Mouse (Mus musculus): ENCODE measurements around the gene Ncaph. TPM values are rescaled to one million over a fixed set of nuclear protein-coding genes. Genes with fewer than 3 reads are reported as not detected.
"Not testable (repeated sequence)": the region's sequence is repeated elsewhere in the genome, so short reads cannot be mapped to it uniquely, and the experiment has no call there.

Ncaph gene
- total RNA-seq, 4 experiments from 2014 or later, result 0.52 to 1.4 (median 0.52) TPM

- DNase-seq (ENCODE audit: low spot score), result not testable (repeated sequence)
Measured at GRCm38 (mm10) chr2:127090151-127090550, 43.6 kb downstream of the Ncaph start.

GRCm38 (mm10) chr2:127086235-127086634 is 47.5 kb downstream of the Ncaph start:
- DNase-seq (ENCODE audit: low spot score), result no peak

- DNase-seq (ENCODE audit: low spot score), result no peak
Measured at GRCm38 (mm10) chr2:127080591-127081218, 53.0 kb downstream of the Ncaph start.

GRCm38 (mm10) chr2:127079881-127080590 is 53.7 kb downstream of the Ncaph start:
- peak; percentile 8 for DNase-seq (ENCODE audit: low spot score)

- not testable (repeated sequence) for DNase-seq (ENCODE audit: low spot score)
Measured at GRCm38 (mm10) chr2:127079066-127079465, 54.7 kb downstream of the Ncaph start.

GRCm38 (mm10) chr2:127077611-127078010 is 56.1 kb downstream of the Ncaph start:
- no peak for DNase-seq (ENCODE audit: low spot score)

- DNase-seq (ENCODE audit: low spot score), result no peak
Measured at GRCm38 (mm10) chr2:127074116-127074515, 59.6 kb downstream of the Ncaph start.

- DNase-seq (ENCODE audit: low spot score), result no peak
Measured at GRCm38 (mm10) chr2:127070879-127071278, 62.9 kb downstream of the Ncaph start.

- peak; percentile 88 for DNase-seq (ENCODE audit: low spot score)
Measured at GRCm38 (mm10) chr2:127070435-127070841, 63.3 kb downstream of the Ncaph start, which contains the start of gene Blvra. TSS of gene Blvra (plus strand) at chr2:127070665.

GRCm38 (mm10) chr2:127069781-127070434 is 63.8 kb downstream of the Ncaph start:
- no peak for DNase-seq (ENCODE audit: low spot score)

GRCm38 (mm10) chr2:127068806-127069205 is 64.9 kb downstream of the Ncaph start:
- DNase-seq (ENCODE audit: low spot score), result no peak

- DNase-seq (ENCODE audit: low spot score), result no peak
Measured at GRCm38 (mm10) chr2:127061471-127061870, 72.3 kb downstream of the Ncaph start.

Other genes starting within 250 kb of the Ncaph start
- gene Sppl2a, start 200.7 kb downstream of the Ncaph start, total RNA-seq (2022), result 10 to 100 TPM; 47.5 to 59.2 (median 53.3) TPM
- 1 to 10 TPM; 5.1 to 5.9 (median 5.7) TPM for gene Ap4e1, start 125.2 kb downstream of the Ncaph start, total RNA-seq (2022)
- 10 to 100 TPM; 15.5 to 21.9 (median 19.3) TPM for gene Blvra, start 63.3 kb downstream of the Ncaph start, total RNA-seq (2022)
- 10 to 100 TPM in 3 of 4 experiments, 1 to 10 TPM in 1; 8.9 to 13.5 (median 13.3) TPM for gene Itpripl1, start 9.5 kb upstream of the Ncaph start, total RNA-seq (2022)
- under 1 TPM in 3 of 4 experiments, not detected in 1; 0.28 to 0.38 (median 0.28) TPM for gene 1810024B03Rik, start 74.3 kb upstream of the Ncaph start, total RNA-seq (2022)
- 10 to 100 TPM; 61.1 to 72.6 (median 67.5) TPM for gene Snrnp200, start 74.4 kb upstream of the Ncaph start, total RNA-seq (2022)
- gene Ciao1, start 113.9 kb upstream of the Ncaph start, total RNA-seq (2022), result 10 to 100 TPM; 57.8 to 73.8 (median 70.6) TPM
- 10 to 100 TPM; 23.9 to 27.7 (median 27.2) TPM for gene Tmem127, start 114.0 kb upstream of the Ncaph start, total RNA-seq (2022)
- 100 to 1,000 TPM; 162 to 173 (median 169) TPM for gene Stard7, start 136.3 kb upstream of the Ncaph start, total RNA-seq (2022)
- gene Dusp2, start 202.2 kb upstream of the Ncaph start, total RNA-seq (2022), result 1 to 10 TPM in 2 of 4 experiments, under 1 TPM in 2; 0.27 to 1.6 (median 0.69) TPM
- gene Astl, start 204.7 kb upstream of the Ncaph start, total RNA-seq (2022), result not detected
- gene Adra2b, start 229.3 kb upstream of the Ncaph start, total RNA-seq (2022), result under 1 TPM; 0.41 to 0.78 (median 0.70) TPM

All from heart, adult 8-10 months (tissue).